Mouse (Mus musculus) midbrain, embryonic 15.5 days (tissue): ENCODE data around the gene Cacnb4. TPM values are rescaled to one million over a fixed set of nuclear protein-coding genes. Genes with fewer than 3 reads are reported as not detected.
A peak's percentile ranks its signal among the peaks of the same experiment; 100 is the strongest.

Source experiments
- ATAC-seq: fragments of 200-750 bp; cut with Nextera tagmentation; replicated peaks from 2 replicates; pipeline ENCODE4 v1.8.0; 2017; ENCODE audit warnings: moderate TSS enrichment
- H3K27ac ChIP-seq: fragments of 300-500 bp; sonication (generic); 2 replicates; pipeline ENCODE4 v1.5.1; 2015; ENCODE audit warnings: mild to moderate bottlenecking, inconsistent platforms
- H3K27me3 ChIP-seq: fragments of 300-500 bp; sonication (generic); replicated peaks from 2 replicates; pipeline ENCODE4 v1.6.1; 2015; ENCODE audit warnings: inconsistent platforms
- H3K36me3 ChIP-seq: fragments of 300-500 bp; sonication (generic); replicated peaks from 2 replicates; pipeline ENCODE4 v1.6.1; 2015; ENCODE audit warnings: inconsistent platforms
- H3K4me1 ChIP-seq: fragments of 300-500 bp; sonication (generic); 2 replicates; pipeline ENCODE4 v1.6.1; 2015; ENCODE audit warnings: inconsistent platforms
- H3K4me2 ChIP-seq: fragments of 300-500 bp; sonication (generic); 2 replicates; pipeline ENCODE4 v1.6.1; 2015; ENCODE audit warnings: inconsistent platforms, mild to moderate bottlenecking, moderate library complexity
- H3K4me3 ChIP-seq: fragments of 300-500 bp; sonication (generic); 2 replicates; pipeline ENCODE4 v1.5.1; 2015; ENCODE audit warnings: mild to moderate bottlenecking, inconsistent platforms
- H3K9ac ChIP-seq: fragments of 300-500 bp; sonication (generic); 2 replicates; pipeline ENCODE4 v1.6.1; 2015; ENCODE audit warnings: mild to moderate bottlenecking, inconsistent platforms
- H3K9me3 ChIP-seq: fragments of 300-500 bp; sonication (generic); 2 replicates; pipeline ENCODE4 v1.6.1; 2016; ENCODE audit warnings: inconsistent platforms
- WGBS: fragments of 180-500 bp; shearing (Covaris S2); methylation state at CpG from one replicate; pipeline ENCODE4 v1.1.7; 2015; ENCODE audit warnings: mixed read lengths; 5-methylcytosine and 5-hydroxymethylcytosine counted together
- polyA plus RNA-seq: library from polyadenylated mRNA; unstranded; fragments of >200 nt; fragmentation: Nextera tagmentation; extraction: Ambion mirVana; gene quantifications from 2 replicates; pipeline ENCODE4 v1.2.1, GENCODE M21; 2015

Gene Cacnb4
- polyA plus RNA-seq, 1 experiment from 2014 or later, result 13.7 TPM

GRCm38 (mm10) chr2:52435919-52436632 is 240.6 kb downstream of the Cacnb4 start:
- no peaks in the 10 kb centered on the region for H3K27me3 ChIP-seq
- H3K9me3 ChIP-seq, result no peaks in the 10 kb centered on the region
- no peak overlapping the region for H3K4me2 ChIP-seq
- H3K4me1 ChIP-seq, result no peaks in the 10 kb centered on the region
- ATAC-seq, result 0 out of 2 replicates have a peak, but pooled peaks have one; percentile 39
- no peak overlapping the region for H3K9ac ChIP-seq
- WGBS, result 60% methylated on average over 14 of the region's 14 CpGs
- H3K4me3 ChIP-seq, result no peak overlapping the region
- no peaks in the 10 kb centered on the region; the same call in 1 of the 2 replicates for H3K36me3 ChIP-seq
- no peak overlapping the region for H3K27ac ChIP-seq

- Histone ChIP-seq H3K9me3 (no peaks in the 10 kb centered on the region), H3K27me3 (no peaks in the 10 kb centered on the region), H3K4me1 (no peaks in the 10 kb centered on the region), H3K27ac (no peak overlapping the region), H3K4me2 (no peak overlapping the region), H3K4me3 (no peak overlapping the region), H3K36me3 (no peaks in the 10 kb centered on the region; the same call in 1 of the 2 replicates), H3K9ac (no peak overlapping the region)
- ATAC-seq, result no peak
- WGBS, result 65% methylated on average over 7 of the region's 7 CpGs
These were observed 243.3 kb downstream of the Cacnb4 start for GRCm38 (mm10) chr2:52433365-52433764.

- no peaks in the 10 kb centered on the region for H3K27me3 ChIP-seq
- H3K27ac ChIP-seq, result no peak overlapping the region
- no peak overlapping the region for H3K4me3 ChIP-seq
- 90% methylated on average over 3 of the region's 3 CpGs for WGBS
- H3K4me2 ChIP-seq, result no peak overlapping the region
- H3K36me3 ChIP-seq, result no peaks in the 10 kb centered on the region
- no peaks in the 10 kb centered on the region for H3K9me3 ChIP-seq
- no peak for ATAC-seq
- H3K9ac ChIP-seq, result no peak overlapping the region
- peaks cover 16% of the 10 kb centered on the region for H3K4me1 ChIP-seq
These were observed 249.2 kb downstream of the Cacnb4 start for GRCm38 (mm10) chr2:52427383-52427782.

- Histone ChIP-seq H3K27me3 (no peaks in the 10 kb centered on the region), H3K9ac (no peak overlapping the region), H3K27ac (no peak overlapping the region), H3K4me3 (no peak overlapping the region), H3K4me1 (peaks cover 29% of the 10 kb centered on the region), H3K9me3 (no peaks in the 10 kb centered on the region), H3K36me3 (no peaks in the 10 kb centered on the region), H3K4me2 (0 out of 2 replicates have a peak overlapping the region, but pooled peaks have one; percentile 72)
- ATAC-seq, result no peak
- WGBS, result 89% methylated on average over 3 of the region's 3 CpGs
These were observed 250.6 kb downstream of the Cacnb4 start for GRCm38 (mm10) chr2:52426041-52426440.

GRCm38 (mm10) chr2:52425523-52425795 is 251.2 kb downstream of the Cacnb4 start:
- peak; percentile 30; the same call in 1 of the 2 replicates for ATAC-seq
- Histone ChIP-seq H3K4me3 (peak overlapping the region; percentile 62), H3K27me3 (no peaks in the 10 kb centered on the region), H3K9me3 (no peaks in the 10 kb centered on the region), H3K36me3 (no peaks in the 10 kb centered on the region), H3K27ac (peak overlapping the region; percentile 66; the same call in 1 of the 2 replicates), H3K9ac (peak overlapping the region; percentile 77), H3K4me1 (peaks cover 33% of the 10 kb centered on the region), H3K4me2 (peak overlapping the region; percentile 72)
- WGBS, result 24% methylated on average over 10 of the region's 10 CpGs

GRCm38 (mm10) chr2:52424747-52425522 is 251.7 kb downstream of the Cacnb4 start, which contains the start of gene Arl5a:
Gene Arl5a, minus strand, starts transcription at chr2:52424901.
- Histone ChIP-seq H3K4me2 (peak within 1 kb of the TSS; percentile 72), H3K27me3 (no peaks in the 10 kb centered on the region), H3K36me3 (no peaks in the 10 kb centered on the region), H3K4me1 (peaks cover 33% of the 10 kb centered on the region), H3K4me3 (peak within 1 kb of the TSS; percentile 62), H3K27ac (peak within 1 kb of the TSS; percentile 82), H3K9me3 (no peaks in the 10 kb centered on the region), H3K9ac (peak within 1 kb of the TSS; percentile 77)
- WGBS, result under 1% methylated on average over 55 of the region's 57 CpGs
- ATAC-seq, result peak; percentile 95

- no peaks in the 10 kb centered on the region for H3K36me3 ChIP-seq
- peak; percentile 90 for ATAC-seq
- H3K4me2 ChIP-seq, result peak overlapping the region; percentile 72
- peaks cover 33% of the 10 kb centered on the region for H3K4me1 ChIP-seq
- H3K27ac ChIP-seq, result peak overlapping the region; percentile 82
- WGBS, result under 1% methylated on average over 42 of the region's 42 CpGs
- H3K27me3 ChIP-seq, result no peaks in the 10 kb centered on the region
- H3K4me3 ChIP-seq, result peak overlapping the region; percentile 62
- peak overlapping the region; percentile 77 for H3K9ac ChIP-seq
- H3K9me3 ChIP-seq, result no peaks in the 10 kb centered on the region
These were observed 252.3 kb downstream of the Cacnb4 start for GRCm38 (mm10) chr2:52424248-52424728.

GRCm38 (mm10) chr2:52423611-52424247 is 252.9 kb downstream of the Cacnb4 start:
- peak overlapping the region; percentile 77 for H3K9ac ChIP-seq
- no peak overlapping the region for H3K27ac ChIP-seq
- peak overlapping the region; percentile 72 for H3K4me2 ChIP-seq
- H3K4me3 ChIP-seq, result peak overlapping the region; percentile 62
- H3K27me3 ChIP-seq, result no peaks in the 10 kb centered on the region
- no peak for ATAC-seq
- H3K9me3 ChIP-seq, result no peaks in the 10 kb centered on the region
- WGBS, result 3% methylated on average over 16 of the region's 16 CpGs
- H3K4me1 ChIP-seq, result peaks cover 33% of the 10 kb centered on the region
- no peaks in the 10 kb centered on the region for H3K36me3 ChIP-seq

- H3K9me3 ChIP-seq, result no peaks in the 10 kb centered on the region
- peaks cover 33% of the 10 kb centered on the region for H3K4me1 ChIP-seq
- H3K27me3 ChIP-seq, result no peaks in the 10 kb centered on the region
- H3K36me3 ChIP-seq, result no peaks in the 10 kb centered on the region
- H3K4me2 ChIP-seq, result peak overlapping the region; percentile 72
- H3K27ac ChIP-seq, result no peak overlapping the region
- no peak for ATAC-seq
- WGBS, result 53% methylated on average over 8 of the region's 8 CpGs
- peak overlapping the region; percentile 62 for H3K4me3 ChIP-seq
- peak overlapping the region; percentile 77 for H3K9ac ChIP-seq
These were observed 253.6 kb downstream of the Cacnb4 start for GRCm38 (mm10) chr2:52422871-52423610.

GRCm38 (mm10) chr2:52421197-52421596 is 255.4 kb downstream of the Cacnb4 start:
- no peak overlapping the region for H3K27ac ChIP-seq
- WGBS, result 63% methylated on average over 6 of the region's 6 CpGs
- H3K9ac ChIP-seq, result no peak overlapping the region
- H3K4me1 ChIP-seq, result peaks cover 33% of the 10 kb centered on the region
- no peaks in the 10 kb centered on the region for H3K27me3 ChIP-seq
- H3K9me3 ChIP-seq, result no peaks in the 10 kb centered on the region
- peaks cover 4% of the 10 kb centered on the region; the same call in 1 of the 2 replicates for H3K36me3 ChIP-seq
- H3K4me2 ChIP-seq, result no peak overlapping the region
- H3K4me3 ChIP-seq, result no peak overlapping the region
- no peak for ATAC-seq

GRCm38 (mm10) chr2:52420001-52420710 is 256.5 kb downstream of the Cacnb4 start:
- no peak overlapping the region for H3K4me2 ChIP-seq
- ATAC-seq, result no peak
- H3K9me3 ChIP-seq, result peaks cover 3% of the 10 kb centered on the region; the same call in 1 of the 2 replicates
- no peak overlapping the region for H3K9ac ChIP-seq
- H3K36me3 ChIP-seq, result peaks cover 13% of the 10 kb centered on the region
- no peak overlapping the region for H3K27ac ChIP-seq
- H3K4me3 ChIP-seq, result no peak overlapping the region
- no peaks in the 10 kb centered on the region for H3K27me3 ChIP-seq
- WGBS, result 93% methylated on average over 7 of the region's 7 CpGs
- H3K4me1 ChIP-seq, result peaks cover 29% of the 10 kb centered on the region
